Mouse (Mus musculus) thymus, postnatal 10 days (tissue): ENCODE results near the gene Rhbg.

ENCODE experiments used
- DNase-seq, 2 experiments: peaks; one replicate each; pipeline ENCODE4 v3.0.0; 2021; ENCODE audit warnings: low spot score in 2 of 2

The Rhbg gene

GRCm38 (mm10) chr3:88208226-88208720 is 46.2 kb downstream of the Rhbg start:
- no peak for DNase-seq

- DNase-seq, result no peak
These were observed 46.9 kb downstream of the Rhbg start for GRCm38 (mm10) chr3:88207451-88208100.

DNA sequence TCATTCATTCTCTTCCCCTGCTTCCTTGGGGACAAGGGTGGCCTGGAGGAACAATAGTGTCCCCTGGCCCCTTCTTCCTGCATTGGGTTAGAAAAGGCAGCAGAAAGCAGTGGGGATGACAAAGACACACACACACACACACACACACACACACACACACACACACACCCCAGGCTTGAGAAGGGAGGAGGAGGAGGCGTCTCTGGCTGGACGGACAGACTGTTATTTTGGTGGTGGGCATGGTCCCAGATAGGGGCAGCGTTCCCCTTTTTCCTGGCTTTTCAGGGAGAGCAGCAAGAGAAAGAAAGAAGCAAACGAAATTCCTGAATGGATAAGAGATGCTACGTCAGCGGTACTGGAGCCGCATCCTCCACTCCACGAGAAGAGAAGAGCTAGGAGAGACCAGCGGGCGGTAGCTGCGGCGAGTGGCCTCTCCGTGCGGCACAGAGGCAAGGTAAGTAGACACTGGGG is 47.6 kb downstream of the Rhbg start:
- DNase-seq, result no peak

DNA sequence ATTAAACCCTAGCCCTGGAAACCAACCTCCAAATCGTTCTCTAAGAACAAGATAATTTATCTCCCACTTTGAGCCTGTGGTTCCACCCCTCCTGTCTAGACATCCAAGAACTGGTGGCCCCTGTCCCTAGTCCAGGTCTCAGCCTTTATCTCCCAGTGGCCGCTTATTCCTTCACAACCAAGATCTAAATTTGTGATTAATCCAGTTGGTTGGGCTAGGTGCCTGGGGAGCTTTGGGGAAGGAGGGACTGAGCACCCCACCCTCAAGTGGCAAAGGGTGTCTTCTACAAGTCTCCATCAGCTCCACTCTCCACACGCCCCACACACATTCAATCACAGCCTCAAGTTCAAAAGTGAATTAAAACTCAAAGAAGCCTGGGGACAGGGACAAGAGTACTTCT is 48.0 kb downstream of the Rhbg start:
- no peak for DNase-seq

- DNase-seq, result no peak
These were observed 48.7 kb downstream of the Rhbg start for GRCm38 (mm10) chr3:88205563-88206491.

DNA sequence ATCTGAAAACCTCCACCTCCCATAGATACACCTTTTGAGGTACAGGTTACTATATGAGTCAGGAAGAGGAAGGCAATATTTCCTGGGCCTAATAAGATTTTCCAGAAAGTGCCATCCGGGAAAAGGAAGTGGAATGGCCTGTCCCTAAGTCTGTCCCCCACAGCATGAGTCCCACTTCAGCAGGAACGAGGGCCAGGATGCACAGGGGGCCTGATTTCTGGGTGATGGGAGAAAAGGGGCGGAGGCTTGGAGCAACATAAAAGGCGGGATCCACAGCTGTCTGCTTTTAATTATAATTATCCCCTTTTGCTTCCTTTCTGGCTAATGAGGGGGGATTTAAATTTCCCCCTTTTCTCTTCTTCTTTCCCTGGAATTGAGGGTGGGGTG is 49.3 kb downstream of the Rhbg start:
- no peak for DNase-seq

DNA sequence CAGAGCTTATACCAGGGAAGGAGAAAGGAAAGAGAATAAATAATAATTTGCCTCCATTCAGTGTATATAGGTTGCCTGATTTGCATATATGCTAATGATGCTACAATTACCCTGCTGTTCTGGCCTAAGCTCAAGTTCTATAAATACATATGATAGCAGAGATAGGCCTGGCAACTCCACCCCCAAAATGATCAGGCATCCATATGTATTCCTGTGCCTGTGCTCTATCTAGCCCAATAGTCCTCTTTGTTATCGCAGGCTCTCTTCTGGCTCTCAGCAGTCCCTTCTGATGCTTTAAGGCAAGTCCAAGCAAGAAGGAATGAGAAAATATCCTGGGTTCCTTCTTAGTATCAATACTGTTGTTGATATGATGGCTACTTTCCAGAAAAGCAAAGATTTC is 49.8 kb downstream of the Rhbg start:
- DNase-seq, result no peak

DNA sequence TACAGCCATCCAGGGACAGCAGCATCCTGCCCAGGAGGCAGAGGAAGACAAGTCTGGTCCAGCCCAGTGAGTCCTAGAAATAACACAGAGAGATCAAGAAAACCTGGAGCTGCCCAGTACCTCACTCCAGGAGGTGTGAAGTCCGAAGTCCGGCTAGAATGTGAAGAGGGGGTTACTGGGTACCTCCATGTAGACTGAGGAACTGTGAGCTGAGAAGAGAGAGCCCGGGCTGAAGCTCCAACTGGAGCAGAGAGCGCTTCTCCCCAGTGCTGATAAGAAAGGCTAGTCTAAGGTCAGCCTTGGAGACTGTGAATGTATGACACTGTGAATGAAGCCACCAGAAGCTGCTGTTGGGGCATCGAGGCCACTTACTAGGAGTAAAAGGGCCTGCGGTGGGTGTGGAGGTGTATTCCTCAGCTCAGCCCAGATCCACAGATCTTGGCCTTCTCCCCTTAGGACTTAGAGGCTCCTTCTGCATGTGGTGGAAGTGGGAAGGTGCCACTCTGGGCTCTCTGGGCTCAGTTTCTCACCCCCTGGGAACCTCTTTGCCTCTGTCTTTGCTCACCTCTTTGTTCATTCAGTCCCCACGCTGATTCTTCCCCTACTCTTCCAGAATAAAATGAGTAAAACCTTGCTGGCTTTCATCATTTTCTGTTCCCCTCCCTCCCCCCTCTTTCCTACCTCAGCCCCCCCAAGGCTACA is 50.4 kb downstream of the Rhbg start:
- DNase-seq, result no peak

DNA sequence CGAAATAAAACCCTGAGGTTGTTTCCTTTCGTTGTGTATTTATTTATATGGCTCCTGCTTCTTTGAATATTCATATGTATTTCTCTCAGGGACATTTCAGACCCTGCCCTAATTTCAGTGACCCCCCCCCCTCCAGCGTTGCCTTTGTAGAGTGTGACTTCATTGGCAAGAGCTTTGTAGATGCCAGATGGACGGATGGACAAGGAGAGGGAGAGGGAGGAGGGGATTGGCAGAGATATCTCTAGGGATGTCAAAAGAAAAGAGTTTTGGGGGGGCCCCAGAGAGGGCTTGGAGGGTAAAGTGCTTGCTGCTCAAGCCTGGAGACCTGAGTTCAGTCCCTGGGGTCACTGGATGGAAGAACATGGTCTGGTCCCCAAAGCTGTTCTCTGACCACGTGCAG is 51.1 kb downstream of the Rhbg start:
- no peak for DNase-seq

DNA sequence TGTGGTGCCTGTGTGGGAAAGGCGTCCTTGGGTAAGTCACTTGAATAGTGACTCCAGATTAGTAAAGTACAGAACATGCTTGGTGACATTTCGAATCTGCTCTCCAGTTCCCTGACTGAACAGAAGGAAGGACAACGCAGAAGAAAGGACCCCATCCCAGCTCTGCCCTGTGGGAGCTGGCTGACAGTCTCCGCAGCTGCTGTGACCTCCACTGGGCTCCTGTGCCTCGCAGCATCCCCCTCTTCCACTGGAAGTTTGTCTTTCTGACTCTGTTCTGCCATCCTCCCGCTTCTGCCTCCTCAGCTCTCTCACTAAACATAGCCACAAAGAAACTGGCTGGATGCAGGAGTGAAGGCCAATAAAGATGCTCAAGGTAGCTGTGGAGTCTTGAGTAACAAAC is 51.5 kb downstream of the Rhbg start:
- DNase-seq, result no peak

- no peak for DNase-seq
These were observed 52.9 kb downstream of the Rhbg start for GRCm38 (mm10) chr3:88201640-88202039.

- peak in 1 of 2 experiments; percentile 25 for DNase-seq
These were observed 53.6 kb downstream of the Rhbg start for GRCm38 (mm10) chr3:88200972-88201330.

GRCm38 (mm10) chr3:88200161-88200971 is 54.1 kb downstream of the Rhbg start:
- DNase-seq, result no peak

DNA sequence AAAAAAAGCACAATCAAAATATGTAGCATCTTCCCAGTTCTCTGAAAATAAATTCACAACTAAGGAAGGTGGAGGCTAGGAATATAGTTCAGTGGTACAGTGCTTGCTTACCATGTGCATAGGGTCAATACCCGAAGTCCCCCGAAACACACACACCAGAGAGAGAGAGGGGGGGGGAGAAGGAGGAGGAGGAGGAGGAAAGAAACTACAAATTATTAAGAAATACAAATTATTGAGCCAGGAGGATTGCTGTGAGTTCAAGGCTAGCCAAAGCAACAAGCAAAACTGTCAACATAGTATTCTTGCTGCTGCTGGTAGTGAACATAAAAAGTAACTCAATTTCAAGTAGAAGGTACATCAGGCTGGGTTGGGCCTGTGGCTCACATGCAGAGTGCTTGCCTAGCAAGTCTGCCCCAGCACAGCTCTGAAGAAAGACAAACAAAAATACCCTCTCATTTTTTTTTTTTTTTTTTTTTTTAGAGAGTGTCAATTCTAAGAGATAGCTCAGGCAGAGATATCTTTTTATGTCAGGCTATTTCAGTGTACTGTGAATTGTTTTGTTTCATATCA is 54.9 kb downstream of the Rhbg start:
- DNase-seq, result no peak

DNA sequence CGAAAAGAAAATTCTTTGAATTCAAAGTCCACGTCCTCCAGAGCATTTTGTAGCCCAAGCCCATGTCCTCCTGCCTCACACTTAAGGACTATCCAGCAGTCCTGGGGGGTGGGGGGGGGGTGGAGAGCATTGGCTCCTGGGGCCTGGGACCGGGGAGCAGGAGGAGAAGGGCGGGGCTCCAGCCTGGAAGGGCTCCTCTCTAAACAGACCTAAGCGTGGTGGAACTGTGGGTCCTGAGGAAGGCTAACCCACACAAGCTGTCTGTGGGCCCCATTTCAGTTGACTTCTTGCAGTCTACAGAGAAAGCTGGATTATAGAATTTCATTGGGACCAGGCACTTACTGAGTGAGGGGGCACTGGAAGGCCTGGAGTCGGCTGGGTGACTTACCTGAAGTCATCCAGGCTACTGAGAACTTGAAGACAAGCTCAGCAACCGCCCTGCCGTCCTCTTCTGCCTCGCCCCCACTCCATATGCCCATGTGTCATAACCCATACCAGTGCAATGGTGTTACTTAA is 55.9 kb downstream of the Rhbg start:
- DNase-seq, result no peak

DNA sequence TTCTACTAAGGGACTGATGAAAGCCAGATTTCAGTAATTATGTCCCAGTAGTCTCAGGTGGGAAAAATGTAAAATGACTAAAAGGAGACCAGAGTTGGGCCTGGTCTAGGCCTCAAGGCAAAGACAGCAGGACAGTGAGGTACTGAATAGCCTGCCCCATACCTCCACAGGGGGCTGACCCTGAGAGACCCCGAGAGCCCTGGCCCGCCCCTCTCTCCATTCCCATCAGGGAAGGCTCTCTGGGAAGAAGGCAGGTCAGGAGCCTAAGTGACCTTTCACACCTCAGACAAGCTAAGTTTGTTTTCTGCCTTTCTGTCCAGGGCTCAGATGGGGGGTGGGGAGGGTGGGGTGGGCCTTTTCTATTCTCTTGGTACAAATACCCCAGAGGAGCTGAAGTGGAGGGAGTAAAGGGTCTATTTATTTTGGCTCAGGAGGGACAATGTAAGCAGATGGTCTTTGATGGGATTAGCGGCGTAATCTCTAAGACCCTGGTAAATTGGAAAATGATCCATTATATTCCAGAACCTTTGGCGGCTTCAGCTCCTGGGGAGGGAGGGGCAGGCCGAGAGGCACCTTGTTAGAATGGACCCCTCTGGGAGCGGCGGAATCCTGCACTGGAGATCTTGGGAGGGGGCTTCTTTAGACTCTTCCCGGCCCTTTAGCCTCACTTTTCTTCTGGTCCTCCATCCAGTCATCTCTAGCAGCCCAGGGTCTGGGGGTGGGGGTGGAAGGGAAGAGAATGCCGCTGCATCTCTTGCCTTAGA is 56.6 kb downstream of the Rhbg start:
- DNase-seq, result no peak
